Mouse (Mus musculus) CH12F3 (cell line): Measurements from ENCODE around the gene Reg3d.
"Not testable (repeated sequence)": the region's sequence is repeated elsewhere in the genome, so short reads cannot be mapped to it uniquely, and the experiment has no call there.

Experiments used
- in situ Hi-C: fragments of 300-500 bp; cut with MboI; formaldehyde crosslinking; loops from 2 replicates; pipeline ENCODE4 v1.14.3; 2020; ENCODE audit warnings: low sequenced_read_pairs

Gene Reg3d

DNA sequence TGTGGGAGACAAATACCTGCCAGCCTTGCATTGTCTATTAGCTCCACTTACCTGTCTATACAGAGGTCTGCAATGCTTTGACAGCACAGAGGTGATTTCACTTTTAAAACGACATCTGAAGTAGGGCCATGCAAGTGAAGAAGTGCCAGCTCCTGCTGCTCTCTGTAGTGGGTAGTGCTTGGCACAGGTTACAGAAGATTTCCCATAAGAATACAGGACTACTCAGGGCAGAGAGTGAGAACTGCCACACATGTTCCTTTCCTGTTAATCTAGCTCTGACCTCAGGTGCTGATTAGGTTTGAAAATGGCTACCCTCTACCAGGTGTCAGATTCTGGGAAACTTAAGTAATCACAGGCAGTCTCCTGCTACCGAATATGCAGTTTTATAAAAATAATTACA lies at the start of gene Reg3d:
Gene Reg3d (minus strand): TSS at position 101 of the 400 bp plus-strand sequence.
- in situ Hi-C loops = no loop called here

DNA sequence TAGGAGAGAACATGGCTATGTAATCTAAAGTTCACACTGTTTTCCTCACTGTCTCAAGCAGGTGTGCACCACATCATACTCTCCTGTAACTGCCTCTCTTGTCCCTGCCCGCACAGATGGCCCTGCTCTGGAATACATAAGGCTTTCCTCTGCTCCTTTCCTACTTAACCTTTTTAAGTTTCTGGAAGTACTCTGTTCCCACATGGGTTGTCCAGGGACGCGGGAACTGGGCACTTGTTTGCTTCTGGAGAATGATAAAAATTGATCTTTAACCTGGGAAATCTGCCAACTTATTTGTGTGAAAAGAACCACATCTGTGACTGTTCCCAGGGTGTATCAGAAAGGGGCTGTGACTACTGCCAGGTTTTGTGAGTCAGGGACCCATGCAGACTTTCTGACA lies 46.8 kb upstream of the Reg3d start:
- in situ Hi-C loops = no loop called here

DNA sequence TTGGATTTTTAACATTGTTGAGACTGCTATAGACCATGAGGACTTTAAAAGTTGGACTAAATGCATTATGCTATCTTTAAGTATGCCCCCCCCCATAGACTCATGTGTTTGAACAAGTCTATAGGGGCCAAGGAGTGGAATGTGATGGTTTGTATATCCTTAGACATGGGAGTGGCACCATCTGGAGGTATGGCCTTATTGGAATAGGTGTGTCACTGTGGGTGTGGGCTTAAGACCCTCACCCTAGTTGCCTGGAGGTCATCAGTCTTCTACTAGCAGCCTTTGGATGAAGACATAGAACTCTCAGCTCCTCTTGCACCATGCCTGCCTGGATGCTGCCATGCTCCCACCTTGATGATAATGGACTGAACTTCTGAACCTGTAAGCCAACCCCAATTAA lies 43.7 kb upstream of the Reg3d start, which contains the start of gene Reg1:
Gene Reg1 (plus strand): TSS at position 301 of the 400 bp plus-strand sequence.
- in situ Hi-C loops = not testable (repeated sequence)

DNA sequence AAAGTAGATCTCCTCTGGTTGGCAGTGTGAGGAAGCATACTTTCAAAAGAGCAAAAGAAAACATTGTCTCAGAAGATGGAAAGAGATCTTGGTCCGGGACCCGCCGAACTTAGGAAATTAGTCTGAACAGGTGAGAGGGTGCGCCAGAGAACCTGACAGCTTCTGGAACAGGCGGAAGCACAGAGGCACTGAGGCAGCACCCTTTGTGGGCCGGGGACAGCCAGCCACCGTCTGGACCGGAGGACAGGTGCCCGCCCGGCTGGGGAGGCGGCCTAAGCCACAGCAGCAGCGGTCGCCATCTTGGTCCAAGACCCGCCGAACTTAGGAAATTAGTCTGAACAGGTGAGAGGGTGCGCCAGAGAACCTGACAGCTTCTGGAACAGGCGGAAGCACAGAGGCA lies 16.7 kb upstream of the Reg3d start, which contains the start of gene Reg2:
Gene Reg2 (plus strand): TSS at position 301 of the 400 bp plus-strand sequence.
- in situ Hi-C loops = not testable (repeated sequence)

DNA sequence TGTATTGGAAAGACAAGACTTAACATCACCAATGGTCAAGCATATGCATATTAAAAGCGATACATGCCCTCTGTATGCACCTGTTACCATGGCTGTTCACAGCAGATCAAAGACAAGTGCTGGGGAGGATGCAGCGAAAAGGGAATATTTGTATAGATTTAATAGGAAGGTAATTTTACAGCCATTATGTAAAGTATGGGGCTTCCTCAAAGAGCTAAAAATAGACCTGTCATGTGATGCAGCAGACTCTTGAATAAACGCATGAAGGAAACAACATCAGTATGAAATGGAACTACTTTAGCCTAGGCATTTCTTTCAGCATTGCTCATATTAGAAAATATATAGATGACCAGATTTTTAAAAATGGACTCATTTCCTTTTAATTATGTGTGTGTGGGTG lies 6.9 kb upstream of the Reg3d start:
- in situ Hi-C loops = no loop called here

DNA sequence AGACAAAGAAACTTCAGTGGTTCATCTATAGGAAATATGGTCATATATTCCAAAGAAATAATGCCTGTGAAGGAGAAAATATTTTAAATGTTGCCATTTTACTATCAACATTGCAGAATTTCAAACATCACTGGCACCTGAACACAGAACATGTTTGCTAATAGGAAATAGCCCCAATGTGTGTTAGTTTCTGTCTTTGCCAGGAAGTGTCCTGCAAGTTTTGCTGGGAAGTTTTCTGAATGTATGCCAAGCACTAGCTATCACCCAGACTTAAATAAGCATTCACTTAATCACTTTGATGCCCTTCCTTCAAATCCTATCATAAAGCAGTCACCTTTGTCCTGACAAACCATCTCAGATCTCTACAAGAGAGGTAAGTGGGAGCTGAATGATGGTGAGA lies 1.7 kb upstream of the Reg3d start, which contains the start of gene Reg3a:
Gene Reg3a (plus strand): TSS at position 301 of the 400 bp plus-strand sequence.
- in situ Hi-C loops = no loop called here

DNA sequence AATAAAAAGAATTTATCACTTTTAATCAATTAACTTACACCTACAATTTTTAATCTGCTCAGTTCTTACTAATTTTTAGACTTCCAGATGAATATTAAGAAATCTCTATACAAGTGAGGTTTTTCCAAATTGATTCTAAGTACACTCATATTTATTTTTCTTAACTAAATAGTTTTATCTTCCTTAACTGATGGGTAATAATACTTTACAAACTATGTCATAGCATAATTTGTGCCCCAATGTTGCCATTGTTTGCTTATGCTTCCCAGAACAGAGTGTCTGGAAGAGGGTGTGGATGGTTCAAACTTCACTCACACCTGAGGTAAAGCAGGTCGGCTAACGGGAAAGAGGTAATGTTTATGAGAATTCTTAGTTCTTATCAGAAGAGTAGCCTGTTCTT lies 8.3 kb downstream of the Reg3d start, which contains the start of gene Reg3b:
Gene Reg3b (plus strand): TSS at position 301 of the 400 bp plus-strand sequence.
- in situ Hi-C loops = no loop called here

DNA sequence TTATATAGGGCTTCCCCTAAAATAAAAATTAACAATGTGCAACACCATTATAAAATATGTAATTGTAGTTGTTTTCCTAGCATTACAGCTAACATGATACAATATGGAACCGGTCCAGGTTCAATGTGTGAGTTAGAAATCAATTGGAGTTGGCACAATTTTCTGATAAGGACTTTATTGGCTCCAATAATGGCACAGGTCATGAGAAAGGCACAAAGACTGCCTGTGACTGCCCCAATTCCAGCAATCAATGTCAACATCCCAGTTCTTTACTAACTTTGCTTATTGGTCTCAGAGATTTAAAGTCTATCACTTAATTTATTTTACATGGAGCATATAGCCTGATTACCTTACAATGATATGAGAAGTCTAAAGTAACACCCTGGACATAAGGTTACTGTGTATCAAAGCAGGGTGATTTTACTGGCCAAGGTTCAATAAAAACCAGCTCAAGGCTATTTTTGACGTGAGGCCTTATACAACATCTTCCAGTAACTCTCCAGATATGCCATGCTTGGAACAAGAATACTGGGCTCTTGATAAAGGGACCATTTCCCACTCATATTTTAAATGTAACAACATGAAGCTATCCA lies 16.6 kb downstream of the Reg3d start:
- in situ Hi-C loops = no loop called here

DNA sequence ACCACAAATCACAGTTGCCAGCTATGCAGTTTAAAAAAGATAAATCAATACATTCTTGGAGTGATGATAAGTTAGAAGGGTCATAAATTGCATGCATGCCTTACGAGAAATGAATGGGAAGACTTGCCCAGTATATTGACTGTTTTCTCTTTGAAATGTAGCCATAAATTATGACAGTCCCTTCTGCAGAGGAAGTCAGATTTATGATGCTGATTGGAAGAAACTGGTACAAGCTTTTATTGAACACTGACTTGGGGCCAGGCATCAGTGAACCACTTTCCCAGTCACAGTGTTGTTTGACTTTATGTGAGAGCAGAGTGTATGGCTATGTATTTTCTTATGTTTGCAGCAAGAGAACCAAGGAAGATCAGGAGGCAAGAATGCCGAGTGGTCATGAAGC lies 37.0 kb downstream of the Reg3d start:
- in situ Hi-C loops = no loop called here

DNA sequence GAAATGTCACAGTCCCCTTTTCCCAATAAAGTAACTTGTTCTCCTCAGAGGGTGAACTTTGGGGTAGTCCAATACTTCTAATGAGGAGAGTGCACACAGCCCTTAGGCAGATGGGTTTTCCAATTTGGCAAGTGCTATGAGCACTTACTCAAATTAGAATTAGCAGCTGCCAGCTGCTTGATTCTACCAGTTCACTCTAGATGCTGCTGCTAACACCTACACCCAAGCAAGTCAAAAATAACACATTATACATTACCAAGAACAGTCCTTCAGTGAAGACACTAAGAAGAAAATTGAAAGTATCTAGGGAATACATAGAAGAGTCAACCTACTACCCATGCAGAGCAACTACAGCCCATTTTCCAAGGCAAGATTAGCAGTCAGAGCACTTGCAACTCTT lies 38.4 kb downstream of the Reg3d start:
- in situ Hi-C loops = no loop called here

DNA sequence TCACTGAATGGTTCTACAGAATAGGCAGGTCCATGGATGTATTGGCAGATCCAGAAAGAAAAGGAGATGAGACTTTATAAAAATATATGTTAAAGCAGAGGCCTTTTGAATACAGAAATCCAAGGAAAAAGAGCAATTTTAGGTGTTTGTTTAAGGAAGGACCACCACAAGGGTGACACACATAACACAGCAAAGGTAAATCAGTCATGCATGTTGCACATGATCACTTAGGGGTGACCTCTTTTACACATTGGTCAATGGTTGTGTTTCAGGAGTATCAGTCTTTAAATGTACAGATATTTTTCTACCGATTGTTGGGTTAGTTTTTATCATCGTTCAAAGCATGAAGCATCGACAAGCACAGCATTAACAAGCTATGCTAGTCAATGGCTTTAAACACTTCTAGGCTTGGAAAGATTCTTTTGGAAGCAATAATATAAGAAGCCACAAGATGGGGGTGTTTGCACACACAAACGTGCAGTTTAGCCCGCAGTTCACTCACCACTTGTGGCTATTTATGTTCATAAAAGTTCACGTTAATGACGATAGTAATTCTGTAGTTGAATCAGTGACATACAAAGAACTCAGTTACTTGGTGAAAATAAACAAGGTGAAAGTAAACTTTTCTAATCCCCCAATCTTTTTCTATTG lies 46.6 kb downstream of the Reg3d start:
- in situ Hi-C loops = no loop called here

DNA sequence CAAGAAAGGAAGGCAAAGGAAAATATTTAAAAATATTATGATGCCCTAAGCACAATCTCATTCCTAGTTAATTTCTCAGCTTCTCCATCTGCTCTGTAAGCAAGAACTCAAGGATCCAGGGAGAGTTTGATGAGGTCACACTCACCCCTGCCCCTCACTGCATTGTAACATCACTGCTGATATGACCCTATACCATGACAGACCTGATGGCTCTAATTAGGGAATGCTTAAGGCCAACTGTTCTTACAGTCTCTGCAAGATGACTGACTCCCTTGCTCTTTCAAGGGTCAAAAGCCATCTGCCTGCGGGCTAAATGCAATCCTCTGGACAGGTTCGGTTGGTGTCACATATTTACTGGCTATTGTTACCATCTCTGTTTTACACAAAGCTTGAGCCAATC lies 49.5 kb downstream of the Reg3d start:
- in situ Hi-C loops = no loop called here

DNA sequence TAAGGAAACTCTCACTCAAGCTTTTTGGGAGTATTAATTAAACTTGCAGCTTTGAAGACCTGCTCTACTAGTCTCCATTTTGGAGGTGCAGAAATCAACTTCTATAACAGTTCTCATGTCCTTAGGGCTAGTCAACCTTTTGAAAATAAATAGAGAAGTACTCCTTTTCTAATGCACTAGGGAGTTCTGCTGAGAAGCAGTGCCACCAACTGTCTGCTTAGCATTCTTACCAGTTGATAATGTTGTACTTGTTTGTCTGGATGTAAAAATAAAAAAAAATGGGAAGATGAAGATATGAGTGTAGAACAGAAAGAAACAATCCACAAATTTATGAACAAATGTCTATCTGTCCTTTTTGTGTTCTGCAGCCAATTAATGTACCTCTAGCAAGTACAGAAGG lies 50.9 kb downstream of the Reg3d start:
- in situ Hi-C loops = no loop called here
